9 mouse cellular contexts compared by ENCODE assay signal in the genomic region with DNA sequence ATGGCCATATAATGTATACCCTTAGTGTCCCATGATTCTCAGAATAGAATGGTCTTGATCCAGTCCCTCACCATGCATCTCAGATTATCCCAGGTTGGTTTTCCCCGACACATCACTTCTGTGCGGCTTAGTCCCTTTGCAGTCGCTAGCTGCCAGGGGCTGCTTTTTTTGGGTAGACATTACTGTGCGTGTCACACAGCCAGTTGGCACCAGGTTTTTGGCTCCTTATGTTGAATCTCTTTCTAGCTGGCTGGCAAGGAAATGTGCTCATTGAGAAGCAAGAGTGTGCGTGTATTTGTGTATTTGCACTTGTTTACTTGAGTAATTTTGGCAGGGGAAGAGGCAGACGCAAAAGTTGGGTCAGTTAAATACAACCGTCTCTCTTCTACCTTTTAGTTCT. TPM values are rescaled to one million over a fixed set of nuclear protein-coding genes. Genes with fewer than 3 reads are reported as not detected.
DNase-seq lines count a peak whose midpoint lies in the region; ATAC-seq lines count a peak whose summit lies in the region.
"Had no signal": no experiment of that assay in that cellular context is flagged by ENCODE, and none has a peak within 500 bp of the region (broad histone marks: within the 10 kb centered on the region; RNA-seq: fewer than 3 reads in every experiment).

No protein-coding gene starts in this region.

- DNase-seq in frontal cortex, postnatal 25 days (ENCODE audit: low spot score in 2 of 2) = no peak
- DNase-seq in cerebellum, postnatal 10 days = peak; percentile 86 to 89
- peak; percentile 47 for DNase-seq in layer of hippocampus, adult 9-10 months (ENCODE audit: low spot score)
- DNase-seq in right cerebral cortex, adult 18-20 months = peak; percentile 80
- DNase-seq in kidney, postnatal 36 days = no peak
- no peak for DNase-seq in embryo, embryonic 10 days (ENCODE audit: low spot score)
- DNase-seq: kidney, adult 18-20 months had no signal

- peak; percentile 88 for ATAC-seq in frontal cortex, adult (ENCODE audit: low TSS enrichment)
- ATAC-seq in CD4-positive, CD25-positive, alpha-beta regulatory T cell, adult 4 months = no peak

RNA-seq across cellular contexts. Expression of gene Sh3rf1, which starts 35.9 kb away (rescaled TPM):
- polyA plus RNA-seq in CD4-positive, CD25-positive, alpha-beta regulatory T cell, adult 4 months (2017; shearing (Covaris generic)) = 1 to 10 TPM; 7.4 to 8.0 TPM

Comparison
In these comparisons a context has a peak if more than half of its experiments do, and no peak if none do; other contexts are left out.
1. DNase-seq: peak in cerebellum, postnatal 10 days (2 of 2), layer of hippocampus, adult 9-10 months (single experiment) and right cerebral cortex, adult 18-20 months (single experiment); none in frontal cortex, postnatal 25 days (0 of 2), kidney, postnatal 36 days (0 of 2) and embryo, embryonic 10 days (single experiment).